Mouse (Mus musculus): ENCODE measurements around the gene Zc3h12d. TPM values are rescaled to one million over a fixed set of nuclear protein-coding genes. Genes with fewer than 3 reads are reported as not detected.

Zc3h12d gene
- total and polyA plus RNA-seq, 2 experiments from 2014 or later, result 0.10 to 0.28 TPM

DNA sequence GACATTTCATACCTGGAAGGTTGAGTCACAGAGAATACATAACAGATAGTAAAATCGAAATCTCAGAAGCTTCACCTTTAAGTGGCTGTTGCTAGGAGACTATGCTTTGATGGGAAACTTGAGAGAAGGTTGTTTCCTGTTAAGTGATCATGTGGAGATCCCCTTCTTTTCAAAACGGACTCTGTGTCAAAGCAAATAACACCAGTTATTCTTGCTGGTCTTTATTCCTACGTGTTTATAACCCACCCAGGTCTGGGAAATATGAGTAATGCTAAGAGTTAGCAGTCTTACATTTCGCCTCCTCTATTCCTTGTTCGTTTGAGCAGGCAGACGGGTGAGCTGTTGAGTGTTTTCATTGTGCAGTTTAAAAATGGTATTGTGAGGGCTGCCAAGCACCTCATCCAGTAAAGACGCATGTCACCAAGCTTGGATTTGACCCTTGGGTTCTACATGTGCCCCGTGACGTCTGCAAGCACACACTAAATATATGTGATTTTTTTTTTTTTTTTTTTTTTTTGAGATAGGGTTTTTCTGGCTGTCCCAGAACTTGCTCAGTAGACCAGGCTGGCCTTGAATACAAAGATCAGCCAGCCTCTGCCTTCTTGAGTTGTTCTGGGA is 7.5 kb upstream of the Zc3h12d start:
- WGBS, result 86% methylated on average over 9 of the region's 9 CpGs
- no peak overlapping the region for H3K27ac ChIP-seq
- DNase-seq (ENCODE audit: low spot score) (no peak), ATAC-seq (no peak)
- H3K9ac ChIP-seq (replicated peaks; ENCODE audit: low read length), result no peak overlapping the region
- no peaks in the 10 kb centered on the region for H3K9me3 ChIP-seq (ENCODE audit: low read length)
- H3K36me3 ChIP-seq (ENCODE audit: insufficient read depth, low read length), result peaks cover 19% of the 10 kb centered on the region; the same call in 1 of the 2 replicates
- no peak overlapping the region for H3K4me2 ChIP-seq (ENCODE audit: low read depth, low read length)
- no peaks in the 10 kb centered on the region for H3K27me3 ChIP-seq (ENCODE audit: insufficient read depth, low read length)
- TF ChIP-seq CTCF (IDR thresholded peaks at IDR 0.05; ENCODE audit: low read depth), result no peak
- no peaks in the 10 kb centered on the region for H3K4me1 ChIP-seq (ENCODE audit: insufficient read depth, low read length)
- no peak overlapping the region for H3K4me3 ChIP-seq (ENCODE audit: low read length)

GRCm38 (mm10) chr10:7825281-7825665 is 7.0 kb upstream of the Zc3h12d start:
- no peak for DNase-seq (ENCODE audit: low spot score)
- ATAC-seq, result no peak
- peaks cover 19% of the 10 kb centered on the region; the same call in 1 of the 2 replicates for H3K36me3 ChIP-seq (ENCODE audit: insufficient read depth, low read length)
- WGBS, result 92% methylated on average over 4 of the region's 4 CpGs
- no peak overlapping the region for H3K27ac ChIP-seq
- TF ChIP-seq CTCF (IDR thresholded peaks at IDR 0.05; ENCODE audit: low read depth), result no peak
- no peak overlapping the region for H3K4me2 ChIP-seq (ENCODE audit: low read depth, low read length)
- H3K4me1 ChIP-seq (ENCODE audit: insufficient read depth, low read length), result no peaks in the 10 kb centered on the region
- H3K9ac ChIP-seq (replicated peaks; ENCODE audit: low read length), result no peak overlapping the region
- no peaks in the 10 kb centered on the region for H3K27me3 ChIP-seq (ENCODE audit: insufficient read depth, low read length)
- H3K4me3 ChIP-seq (ENCODE audit: low read length), result no peak overlapping the region
- H3K9me3 ChIP-seq (ENCODE audit: low read length), result no peaks in the 10 kb centered on the region

GRCm38 (mm10) chr10:7826106-7826505 is 6.2 kb upstream of the Zc3h12d start:
- Histone ChIP-seq H3K36me3 (ENCODE audit: insufficient read depth, low read length) (peaks cover 14% of the 10 kb centered on the region; the same call in 1 of the 2 replicates), H3K27me3 (ENCODE audit: insufficient read depth, low read length) (no peaks in the 10 kb centered on the region), H3K4me3 (ENCODE audit: low read length) (no peak overlapping the region), H3K4me1 (ENCODE audit: insufficient read depth, low read length) (no peaks in the 10 kb centered on the region), H3K9ac (replicated peaks; ENCODE audit: low read length) (no peak overlapping the region), H3K4me2 (ENCODE audit: low read depth, low read length) (no peak overlapping the region), H3K9me3 (ENCODE audit: low read length) (no peaks in the 10 kb centered on the region), H3K27ac (no peak overlapping the region)
- WGBS, result 90% methylated on average over 9 of the region's 9 CpGs
- TF ChIP-seq CTCF (IDR thresholded peaks at IDR 0.05; ENCODE audit: low read depth), result no peak
- DNase-seq (ENCODE audit: low spot score) (no peak), ATAC-seq (no peak)

- Histone ChIP-seq H3K4me2 (ENCODE audit: low read depth, low read length) (no peak overlapping the region), H3K36me3 (ENCODE audit: insufficient read depth, low read length) (no peaks in the 10 kb centered on the region), H3K4me3 (ENCODE audit: low read length) (no peak overlapping the region), H3K9me3 (ENCODE audit: low read length) (no peaks in the 10 kb centered on the region), H3K27ac (no peak overlapping the region), H3K27me3 (ENCODE audit: insufficient read depth, low read length) (no peaks in the 10 kb centered on the region), H3K4me1 (ENCODE audit: insufficient read depth, low read length) (peaks cover 7% of the 10 kb centered on the region; the same call in 1 of the 2 replicates), H3K9ac (replicated peaks; ENCODE audit: low read length) (no peak overlapping the region)
- DNase-seq (ENCODE audit: low spot score), result no peak
- 88% methylated on average over 9 of the region's 9 CpGs for WGBS
- no peak for TF ChIP-seq CTCF (IDR thresholded peaks at IDR 0.05; ENCODE audit: low read depth)
- no peak for ATAC-seq
Observed at GRCm38 (mm10) chr10:7833377-7834165, 1.3 kb downstream of the Zc3h12d start.

GRCm38 (mm10) chr10:7834671-7835225 is 2.5 kb downstream of the Zc3h12d start:
- no peak overlapping the region for H3K27ac ChIP-seq
- peaks cover 7% of the 10 kb centered on the region; the same call in 1 of the 2 replicates for H3K4me1 ChIP-seq (ENCODE audit: insufficient read depth, low read length)
- TF ChIP-seq CTCF (IDR thresholded peaks at IDR 0.05; ENCODE audit: low read depth), result no peak
- no peak overlapping the region for H3K9ac ChIP-seq (replicated peaks; ENCODE audit: low read length)
- no peak for ATAC-seq
- H3K27me3 ChIP-seq (ENCODE audit: insufficient read depth, low read length), result no peaks in the 10 kb centered on the region
- 78% methylated on average over 10 of the region's 10 CpGs for WGBS
- no peak for DNase-seq (ENCODE audit: low spot score)
- no peaks in the 10 kb centered on the region for H3K9me3 ChIP-seq (ENCODE audit: low read length)
- no peaks in the 10 kb centered on the region for H3K36me3 ChIP-seq (ENCODE audit: insufficient read depth, low read length)
- no peak overlapping the region for H3K4me2 ChIP-seq (ENCODE audit: low read depth, low read length)
- no peak overlapping the region for H3K4me3 ChIP-seq (ENCODE audit: low read length)

DNA sequence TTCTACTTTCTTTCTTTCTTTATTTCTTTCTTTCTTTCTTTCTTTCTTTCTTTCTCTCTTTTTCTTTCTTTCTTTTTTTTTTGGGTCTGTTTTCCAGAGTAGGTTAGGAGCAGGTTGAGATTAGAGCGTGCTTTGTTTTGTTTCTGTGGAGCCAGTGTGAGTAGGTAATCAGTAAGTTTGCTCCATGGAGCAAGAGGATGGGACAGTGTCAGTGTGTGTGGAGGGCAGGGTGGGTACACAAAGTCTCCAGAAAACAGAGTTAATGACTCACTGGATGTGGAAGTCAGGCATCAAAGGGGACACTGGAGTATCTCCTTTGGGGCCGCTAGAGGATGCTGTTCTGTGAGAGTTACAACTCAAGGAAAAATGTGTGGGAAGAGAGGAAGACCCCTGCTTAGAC is 4.6 kb downstream of the Zc3h12d start:
- no peaks in the 10 kb centered on the region for H3K9me3 ChIP-seq (ENCODE audit: low read length)
- peaks cover 6% of the 10 kb centered on the region; the same call in 1 of the 2 replicates for H3K4me1 ChIP-seq (ENCODE audit: insufficient read depth, low read length)
- no peak overlapping the region for H3K4me3 ChIP-seq (ENCODE audit: low read length)
- peak; percentile 17; the same call in 1 of the 2 replicates for TF ChIP-seq CTCF (IDR thresholded peaks at IDR 0.05; ENCODE audit: low read depth)
- DNase-seq (ENCODE audit: low spot score), result no peak
- H3K36me3 ChIP-seq (ENCODE audit: insufficient read depth, low read length), result no peaks in the 10 kb centered on the region
- H3K27me3 ChIP-seq (ENCODE audit: insufficient read depth, low read length), result no peaks in the 10 kb centered on the region
- no peak overlapping the region for H3K9ac ChIP-seq (replicated peaks; ENCODE audit: low read length)
- WGBS, result 77% methylated on average over 2 of the region's 2 CpGs
- H3K27ac ChIP-seq, result no peak overlapping the region
- ATAC-seq, result no peak
- H3K4me2 ChIP-seq (ENCODE audit: low read depth, low read length), result no peak overlapping the region

Data from hindbrain, postnatal 0 days (tissue).